Mouse (Mus musculus): ENCODE results near the gene Rtn1. TPM values are rescaled to one million over a fixed set of nuclear protein-coding genes. Genes with fewer than 3 reads are reported as not detected.

Gene Rtn1
- polyA plus RNA-seq, 1 experiment, result 0.02 TPM

GRCm38 (mm10) chr12:72343639-72344038 is 65.2 kb downstream of the Rtn1 start:
- H3K9me3 ChIP-seq (ENCODE audit: control insufficient read depth, low read length), result no peaks in the 10 kb centered on the region
- TF ChIP-seq TAL1 (IDR thresholded peaks at IDR 0.05; ENCODE audit: low read length), result no peak
- no peak for TF ChIP-seq GATA1 (IDR thresholded peaks at IDR 0.05; ENCODE audit: low read length)
- H3K4me3 ChIP-seq (replicated peaks), result no peak overlapping the region
- no peaks in the 10 kb centered on the region for H3K36me3 ChIP-seq (ENCODE audit: control insufficient read depth)
- no peaks in the 10 kb centered on the region for H3K27me3 ChIP-seq (ENCODE audit: control insufficient read depth)
- no peaks in the 10 kb centered on the region for H3K4me1 ChIP-seq (ENCODE audit: control insufficient read depth)

GRCm38 (mm10) chr12:72336009-72336408 is 72.8 kb downstream of the Rtn1 start:
- H3K4me1 ChIP-seq (ENCODE audit: control insufficient read depth), result no peaks in the 10 kb centered on the region
- no peaks in the 10 kb centered on the region for H3K9me3 ChIP-seq (ENCODE audit: control insufficient read depth, low read length)
- no peak overlapping the region for H3K4me3 ChIP-seq (replicated peaks)
- H3K27me3 ChIP-seq (ENCODE audit: control insufficient read depth), result no peaks in the 10 kb centered on the region
- TF ChIP-seq TAL1 (IDR thresholded peaks at IDR 0.05; ENCODE audit: low read length) (no peak), GATA1 (IDR thresholded peaks at IDR 0.05; ENCODE audit: low read length) (no peak)
- H3K36me3 ChIP-seq (ENCODE audit: control insufficient read depth), result no peaks in the 10 kb centered on the region

- no peaks in the 10 kb centered on the region for H3K36me3 ChIP-seq (ENCODE audit: control insufficient read depth)
These were observed 76.3 kb downstream of the Rtn1 start for GRCm38 (mm10) chr12:72332488-72333013.

GRCm38 (mm10) chr12:72331912-72332487 is 76.9 kb downstream of the Rtn1 start:
- TF ChIP-seq TAL1 (IDR thresholded peaks at IDR 0.05; ENCODE audit: low read length), result no peak
- no peak for TF ChIP-seq GATA1 (IDR thresholded peaks at IDR 0.05; ENCODE audit: low read length)
- no peaks in the 10 kb centered on the region for H3K4me1 ChIP-seq (ENCODE audit: control insufficient read depth)
- no peaks in the 10 kb centered on the region for H3K9me3 ChIP-seq (ENCODE audit: control insufficient read depth, low read length)
- H3K36me3 ChIP-seq (ENCODE audit: control insufficient read depth), result no peaks in the 10 kb centered on the region
- H3K27me3 ChIP-seq (ENCODE audit: control insufficient read depth), result no peaks in the 10 kb centered on the region
- H3K4me3 ChIP-seq (replicated peaks), result no peak overlapping the region

More at GRCm38 (mm10) chr12:72332488-72333013, 76.3 kb downstream of the Rtn1 start:
- Histone ChIP-seq H3K4me1 (ENCODE audit: control insufficient read depth) (no peaks in the 10 kb centered on the region), H3K27me3 (ENCODE audit: control insufficient read depth) (no peaks in the 10 kb centered on the region), H3K9me3 (ENCODE audit: control insufficient read depth, low read length) (no peaks in the 10 kb centered on the region), H3K4me3 (replicated peaks) (no peak overlapping the region)
- TF ChIP-seq TAL1 (IDR thresholded peaks at IDR 0.05; ENCODE audit: low read length), result no peak
- no peak for TF ChIP-seq GATA1 (IDR thresholded peaks at IDR 0.05; ENCODE audit: low read length)

GRCm38 (mm10) chr12:72326087-72326486 is 82.8 kb downstream of the Rtn1 start:
- H3K36me3 ChIP-seq (ENCODE audit: control insufficient read depth), result no peaks in the 10 kb centered on the region
- H3K4me3 ChIP-seq (replicated peaks), result no peak overlapping the region
- H3K4me1 ChIP-seq (ENCODE audit: control insufficient read depth), result no peaks in the 10 kb centered on the region
- no peaks in the 10 kb centered on the region for H3K27me3 ChIP-seq (ENCODE audit: control insufficient read depth)
- TF ChIP-seq TAL1 (IDR thresholded peaks at IDR 0.05; ENCODE audit: low read length), result no peak
- no peak for TF ChIP-seq GATA1 (IDR thresholded peaks at IDR 0.05; ENCODE audit: low read length)
- no peaks in the 10 kb centered on the region for H3K9me3 ChIP-seq (ENCODE audit: control insufficient read depth, low read length)

- TF ChIP-seq TAL1 (IDR thresholded peaks at IDR 0.05; ENCODE audit: low read length) (no peak), GATA1 (IDR thresholded peaks at IDR 0.05; ENCODE audit: low read length) (no peak)
- Histone ChIP-seq H3K36me3 (ENCODE audit: control insufficient read depth) (no peaks in the 10 kb centered on the region), H3K4me3 (replicated peaks) (no peak overlapping the region), H3K4me1 (ENCODE audit: control insufficient read depth) (no peaks in the 10 kb centered on the region), H3K27me3 (ENCODE audit: control insufficient read depth) (no peaks in the 10 kb centered on the region), H3K9me3 (ENCODE audit: control insufficient read depth, low read length) (no peaks in the 10 kb centered on the region)
These were observed 83.8 kb downstream of the Rtn1 start for GRCm38 (mm10) chr12:72325025-72325424.

- H3K4me1 ChIP-seq (ENCODE audit: control insufficient read depth), result no peaks in the 10 kb centered on the region
- no peaks in the 10 kb centered on the region for H3K36me3 ChIP-seq (ENCODE audit: control insufficient read depth)
- H3K27me3 ChIP-seq (ENCODE audit: control insufficient read depth), result no peaks in the 10 kb centered on the region
- no peak overlapping the region for H3K4me3 ChIP-seq (replicated peaks)
- no peaks in the 10 kb centered on the region for H3K9me3 ChIP-seq (ENCODE audit: control insufficient read depth, low read length)
- TF ChIP-seq GATA1 (IDR thresholded peaks at IDR 0.05; ENCODE audit: low read length) (no peak), TAL1 (IDR thresholded peaks at IDR 0.05; ENCODE audit: low read length) (no peak)
These were observed 84.5 kb downstream of the Rtn1 start for GRCm38 (mm10) chr12:72324210-72324871.

GRCm38 (mm10) chr12:72323778-72324177 is 85.1 kb downstream of the Rtn1 start:
- no peak for TF ChIP-seq TAL1 (IDR thresholded peaks at IDR 0.05; ENCODE audit: low read length)
- no peak for TF ChIP-seq GATA1 (IDR thresholded peaks at IDR 0.05; ENCODE audit: low read length)
- Histone ChIP-seq H3K9me3 (ENCODE audit: control insufficient read depth, low read length) (no peaks in the 10 kb centered on the region), H3K27me3 (ENCODE audit: control insufficient read depth) (no peaks in the 10 kb centered on the region), H3K36me3 (ENCODE audit: control insufficient read depth) (no peaks in the 10 kb centered on the region), H3K4me3 (replicated peaks) (no peak overlapping the region), H3K4me1 (ENCODE audit: control insufficient read depth) (no peaks in the 10 kb centered on the region)

- no peaks in the 10 kb centered on the region for H3K27me3 ChIP-seq (ENCODE audit: control insufficient read depth)
- TF ChIP-seq GATA1 (IDR thresholded peaks at IDR 0.05; ENCODE audit: low read length) (no peak), TAL1 (IDR thresholded peaks at IDR 0.05; ENCODE audit: low read length) (no peak)
- no peaks in the 10 kb centered on the region for H3K9me3 ChIP-seq (ENCODE audit: control insufficient read depth, low read length)
- H3K36me3 ChIP-seq (ENCODE audit: control insufficient read depth), result no peaks in the 10 kb centered on the region
- no peak overlapping the region for H3K4me3 ChIP-seq (replicated peaks)
- no peaks in the 10 kb centered on the region for H3K4me1 ChIP-seq (ENCODE audit: control insufficient read depth)
These were observed 93.0 kb downstream of the Rtn1 start for GRCm38 (mm10) chr12:72315732-72316465.
